Mouse (Mus musculus) kidney, adult 2 months (tissue): ENCODE results near the gene Gm49711.

ENCODE experiments used
- CTCF ChIP-seq: fragments of 200-500 bp; conservative IDR thresholded peaks from 2 replicates; pipeline ENCODE4 v1.5.1; 2011; ENCODE audit warnings: low read depth, mild to moderate bottlenecking, control low read depth, low read length, moderate library complexity, mixed read lengths; ENCODE audit not compliant: insufficient read depth, insufficient read length
- POLR2A ChIP-seq: fragments of 200-500 bp; IDR thresholded peaks from one replicate; pipeline ENCODE4 v1.6.1; 2011; ENCODE audit warnings: low read depth, low read length, control low read depth

DNA sequence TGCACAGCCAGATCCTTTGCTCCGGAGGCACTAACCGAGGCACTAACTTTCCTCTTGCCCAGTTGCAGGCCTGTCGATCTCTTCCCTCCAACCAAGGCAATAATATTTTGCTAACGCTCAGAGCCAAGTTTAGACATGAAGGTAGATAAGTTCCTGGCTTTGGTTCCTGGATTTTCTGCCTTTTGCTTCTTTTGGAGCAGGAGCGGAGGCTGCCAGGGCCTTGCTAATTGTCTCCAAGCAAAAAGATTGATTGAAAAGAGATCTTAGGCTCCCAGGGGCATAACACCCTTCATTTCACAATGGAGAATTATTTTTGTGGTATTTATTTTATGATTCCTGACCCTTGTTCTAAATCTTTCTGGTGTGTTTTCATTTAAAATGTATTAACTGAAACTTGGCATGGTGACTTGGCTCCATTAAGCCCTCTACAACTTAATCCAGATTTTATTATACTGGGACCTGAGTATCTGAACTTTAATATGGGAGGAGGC lies 151.2 kb downstream of the Gm49711 start:
- TF ChIP-seq POLR2A (no peak), CTCF (no peak)
